Mouse (Mus musculus) MEL (cell line): ENCODE data around the gene Ddx51. TPM values are rescaled to one million over a fixed set of nuclear protein-coding genes. Genes with fewer than 3 reads are reported as not detected.
A peak's percentile ranks its signal among the peaks of the same experiment; 100 is the strongest.

Experiments
- DNase-seq: peaks from one replicate; pipeline ENCODE4 v3.0.0; 2011; ENCODE audit warnings: low read depth, low spot score
- H3K27ac ChIP-seq: 2 replicates; pipeline ENCODE4 v1.5.1; 2012; ENCODE audit warnings: low read depth, mild to moderate bottlenecking, control low read depth, low read length, moderate library complexity; ENCODE audit not compliant: control insufficient read depth
- H3K27me3 ChIP-seq, 2 experiments: fragments of 150-350 bp in 1 of 2; sonication (generic) in 1 of 2; 2 replicates each; pipeline ENCODE4 v1.6.1; 2012; ENCODE audit warnings: low read length in 2 of 2, mild to moderate bottlenecking in 2 of 2, improper control_type of control experiment in 1 of 2, moderate library complexity in 1 of 2; ENCODE audit not compliant: insufficient read depth in 2 of 2, control insufficient read depth in 1 of 2
- H3K36me3 ChIP-seq, 2 experiments: 2 replicates each; pipeline ENCODE4 v1.6.1; 2012 to 2014; ENCODE audit warnings: low read length in 2 of 2, improper control_type of control experiment in 1 of 2, inconsistent platforms in 1 of 2, mild to moderate bottlenecking in 1 of 2; ENCODE audit not compliant: insufficient read depth in 2 of 2, control insufficient read depth in 1 of 2
- H3K4me1 ChIP-seq, 2 experiments: fragments of 150-350 bp in 1 of 2; sonication (generic) in 1 of 2; 2 replicates each; pipeline ENCODE4 v1.6.1; 2012; ENCODE audit warnings: low read length in 2 of 2, improper control_type of control experiment in 1 of 2, mild to moderate bottlenecking in 1 of 2; ENCODE audit not compliant: insufficient read depth in 2 of 2, control insufficient read depth in 1 of 2
- H3K4me3 ChIP-seq, 2 experiments: fragments of 150-350 bp in 1 of 2; sonication (generic) in 1 of 2; 2 replicates each; pipeline ENCODE4 v1.5.1; 2012; ENCODE audit warnings: low read depth in 2 of 2, low read length in 2 of 2, mild to moderate bottlenecking in 2 of 2, moderate library complexity in 2 of 2, control low read depth in 1 of 2, improper control_type of control experiment in 1 of 2; ENCODE audit not compliant: control insufficient read depth in 1 of 2, insufficient read depth in 1 of 2
- H3K79me2 ChIP-seq: 2 replicates; pipeline ENCODE4 v1.6.1; 2012; ENCODE audit warnings: mild to moderate bottlenecking, low read length, moderate library complexity; ENCODE audit not compliant: control insufficient read depth, poor library complexity, insufficient read depth
- H3K9ac ChIP-seq: 2 replicates; pipeline ENCODE4 v1.6.1; 2012; ENCODE audit warnings: low read depth, mild to moderate bottlenecking, control low read depth, low read length, moderate library complexity; ENCODE audit not compliant: control insufficient read depth, poor library complexity, severe bottlenecking
- H3K9me3 ChIP-seq: fragments of 150-350 bp; sonication (generic); replicated peaks from 2 replicates; pipeline ENCODE4 v1.6.1; 2012; ENCODE audit warnings: mild to moderate bottlenecking, low read length, improper control_type of control experiment, moderate library complexity; ENCODE audit not compliant: insufficient read depth
- BHLHE40 ChIP-seq: IDR thresholded peaks from 2 replicates; pipeline ENCODE4 v1.6.1; 2012; ENCODE audit warnings: low read depth, mild to moderate bottlenecking, inconsistent platforms, low read length, improper control_type of control experiment, borderline replicate concordance
- CHD1 ChIP-seq: IDR thresholded peaks from 2 replicates; pipeline ENCODE4 v1.6.1; 2012; ENCODE audit warnings: low read depth, mild to moderate bottlenecking, inconsistent platforms, low read length, improper control_type of control experiment
- CHD2 ChIP-seq: IDR thresholded peaks from 2 replicates; pipeline ENCODE4 v1.6.1; 2011; ENCODE audit warnings: low read length, improper control_type of control experiment
- CTCF ChIP-seq, 3 experiments: IDR thresholded peaks in 2 of 3; conservative IDR thresholded peaks in 1 of 3; 2 replicates each; pipeline ENCODE4 v1.5.1; 2011 to 2012; ENCODE audit warnings: low read length in 3 of 3, low read depth in 2 of 3, mild to moderate bottlenecking in 2 of 3, improper control_type of control experiment in 1 of 3, inconsistent platforms in 1 of 3, mixed read lengths in 1 of 3, moderate library complexity in 1 of 3; ENCODE audit not compliant: control insufficient read depth in 1 of 3, insufficient read depth in 1 of 3, poor library complexity in 1 of 3, severe bottlenecking in 1 of 3
- E2F4 ChIP-seq: IDR thresholded peaks from 2 replicates; pipeline ENCODE4 v1.6.1; 2011; ENCODE audit warnings: low read depth, low read length, improper control_type of control experiment, borderline replicate concordance
- ELF1 ChIP-seq: IDR thresholded peaks from 2 replicates; pipeline ENCODE4 v1.6.1; 2014; ENCODE audit warnings: low read depth, mild to moderate bottlenecking, inconsistent platforms, low read length, improper control_type of control experiment, moderate library complexity
- EP300 ChIP-seq, 2 experiments: IDR thresholded peaks; 2 replicates each; pipeline ENCODE4 v1.6.1; 2011; ENCODE audit warnings: improper control_type of control experiment in 2 of 2, low read length in 2 of 2, low read depth in 1 of 2, mild to moderate bottlenecking in 1 of 2
- ETS1 ChIP-seq: IDR thresholded peaks from 2 replicates; pipeline ENCODE4 v1.6.1; 2012; ENCODE audit warnings: low read depth, mild to moderate bottlenecking, inconsistent platforms, low read length, improper control_type of control experiment, moderate library complexity
- GABPA ChIP-seq: IDR thresholded peaks from 2 replicates; pipeline ENCODE4 v1.6.1; 2012; ENCODE audit warnings: low read depth, mild to moderate bottlenecking, inconsistent platforms, low read length, improper control_type of control experiment, moderate library complexity
- GATA1 ChIP-seq: IDR thresholded peaks from 2 replicates; pipeline ENCODE4 v1.6.1; 2011; ENCODE audit warnings: low read depth, low read length, improper control_type of control experiment
- HCFC1 ChIP-seq: IDR thresholded peaks from 2 replicates; pipeline ENCODE4 v1.6.1; 2012; ENCODE audit warnings: low read depth, mild to moderate bottlenecking, inconsistent platforms, low read length, improper control_type of control experiment, moderate library complexity
- JUND ChIP-seq: IDR thresholded peaks from 2 replicates; pipeline ENCODE4 v1.6.1; 2011; ENCODE audit warnings: low read depth, mild to moderate bottlenecking, improper control_type of control experiment, low read length
- MAFK ChIP-seq: IDR thresholded peaks from 2 replicates; pipeline ENCODE4 v1.6.1; 2011; ENCODE audit warnings: low read depth, mild to moderate bottlenecking, low read length, improper control_type of control experiment, borderline replicate concordance
- MAX ChIP-seq: IDR thresholded peaks from 2 replicates; pipeline ENCODE4 v1.6.1; 2011; ENCODE audit warnings: low read length, improper control_type of control experiment
- MAZ ChIP-seq: IDR thresholded peaks from 2 replicates; pipeline ENCODE4 v1.6.1; 2012; ENCODE audit warnings: low read depth, mild to moderate bottlenecking, inconsistent platforms, low read length, improper control_type of control experiment
- MEF2A ChIP-seq: IDR thresholded peaks from 2 replicates; pipeline ENCODE4 v1.6.1; 2014; ENCODE audit warnings: low read depth, mild to moderate bottlenecking, inconsistent platforms, low read length, improper control_type of control experiment; ENCODE audit not compliant: poor library complexity, insufficient replicate concordance, severe bottlenecking; ENCODE audit errors: extremely low read depth
- MXI1 ChIP-seq: IDR thresholded peaks from 2 replicates; pipeline ENCODE4 v1.6.1; 2011; ENCODE audit warnings: mild to moderate bottlenecking, low read depth, low read length, improper control_type of control experiment
- MYB ChIP-seq: IDR thresholded peaks from 2 replicates; pipeline ENCODE4 v1.6.1; 2011; ENCODE audit warnings: mild to moderate bottlenecking, low read depth, low read length, improper control_type of control experiment
- MYC ChIP-seq: IDR thresholded peaks from 2 replicates; pipeline ENCODE4 v1.6.1; 2011; ENCODE audit warnings: low read depth, mild to moderate bottlenecking, low read length, improper control_type of control experiment, moderate library complexity
- NELFE ChIP-seq: IDR thresholded peaks from 2 replicates; pipeline ENCODE4 v1.6.1; 2011; ENCODE audit warnings: low read depth, low read length, improper control_type of control experiment
- NRF1 ChIP-seq: IDR thresholded peaks from 2 replicates; pipeline ENCODE4 v1.6.1; 2014; ENCODE audit warnings: low read depth, mild to moderate bottlenecking, inconsistent platforms, low read length, improper control_type of control experiment, moderate library complexity; ENCODE audit not compliant: poor library complexity, insufficient read depth, severe bottlenecking
- POLR2AphosphoS2 ChIP-seq: IDR thresholded peaks from 2 replicates; pipeline ENCODE4 v1.6.1; 2011; ENCODE audit warnings: low read length, improper control_type of control experiment
- POLR2AphosphoS5 ChIP-seq: IDR thresholded peaks from 2 replicates; pipeline ENCODE4 v1.6.1; 2012; ENCODE audit warnings: low read depth, borderline replicate concordance, mild to moderate bottlenecking, inconsistent platforms, low read length, moderate library complexity, mixed read lengths
- RAD21 ChIP-seq: IDR thresholded peaks from 2 replicates; pipeline ENCODE4 v1.6.1; 2011; ENCODE audit warnings: mild to moderate bottlenecking, low read depth, low read length, improper control_type of control experiment
- RCOR1 ChIP-seq: IDR thresholded peaks from 2 replicates; pipeline ENCODE4 v1.6.1; 2012; ENCODE audit warnings: low read depth, mild to moderate bottlenecking, inconsistent platforms, low read length, improper control_type of control experiment
- SIN3A ChIP-seq: IDR thresholded peaks from 2 replicates; pipeline ENCODE4 v1.6.1; 2012; ENCODE audit warnings: low read length, improper control_type of control experiment, inconsistent platforms
- SMC3 ChIP-seq: IDR thresholded peaks from 2 replicates; pipeline ENCODE4 v1.6.1; 2011; ENCODE audit warnings: low read depth, low read length, improper control_type of control experiment
- TAL1 ChIP-seq: IDR thresholded peaks from 2 replicates; pipeline ENCODE4 v1.6.1; 2012; ENCODE audit warnings: mild to moderate bottlenecking, inconsistent platforms, low read length, moderate library complexity, mixed read lengths
- TBP ChIP-seq: IDR thresholded peaks from 2 replicates; pipeline ENCODE4 v1.8.0; 2011; ENCODE audit warnings: low read depth, low read length, improper control_type of control experiment
- TCF12 ChIP-seq: IDR thresholded peaks from 2 replicates; pipeline ENCODE4 v1.6.1; 2014; ENCODE audit warnings: low read depth, mild to moderate bottlenecking, inconsistent platforms, low read length, improper control_type of control experiment, moderate library complexity
- UBTF ChIP-seq: IDR thresholded peaks from 2 replicates; pipeline ENCODE4 v1.6.1; 2012; ENCODE audit warnings: low read depth, mild to moderate bottlenecking, inconsistent platforms, low read length, improper control_type of control experiment, moderate library complexity, borderline replicate concordance; ENCODE audit not compliant: insufficient read depth
- USF2 ChIP-seq, 2 experiments: IDR thresholded peaks; 2 replicates each; pipeline ENCODE4 v1.6.1; 2011 to 2012; ENCODE audit warnings: improper control_type of control experiment in 2 of 2, low read length in 2 of 2, borderline replicate concordance in 1 of 2, inconsistent platforms in 1 of 2, low read depth in 1 of 2, mild to moderate bottlenecking in 1 of 2; ENCODE audit not compliant: insufficient read depth in 1 of 2
- ZC3H11A ChIP-seq: IDR thresholded peaks from 2 replicates; pipeline ENCODE4 v1.6.1; 2012; ENCODE audit warnings: low read depth, mild to moderate bottlenecking, inconsistent platforms, low read length, improper control_type of control experiment
- ZKSCAN1 ChIP-seq: IDR thresholded peaks from 2 replicates; pipeline ENCODE4 v1.6.1; 2012; ENCODE audit warnings: low read depth, mild to moderate bottlenecking, inconsistent platforms, low read length, improper control_type of control experiment, moderate library complexity
- polyA plus RNA-seq, 2 experiments: library from polyadenylated mRNA; stranded (reverse) in 1 of 2; unstranded in 1 of 2; fragments of >175 nt in 1 of 2; fragments of >200 nt in 1 of 2; gene quantifications; 2 replicates each; pipeline versions ENCODE4 v1.2.1 to v1.2.4; 2012; ENCODE audit warnings: low replicate concordance in 2 of 2, low read depth in 1 of 2; ENCODE audit not compliant: insufficient read length in 2 of 2, insufficient read depth in 1 of 2, missing spikeins in 1 of 2
- total RNA-seq: library from RNA; depleted of rRNA; stranded (reverse); fragments of 300-350 nt; gene quantifications from 2 replicates; pipeline ENCODE4 v1.2.3, GENCODE M21; 2012; rRNA removed

The Ddx51 gene
- 11.6 and 16.3 TPM in 2 replicates for total RNA-seq
- 100 to 1,000 TPM in 1 of 2 experiments, 10 to 100 TPM in 1; 52.9 to 285 TPM for polyA plus RNA-seq

GRCm38 (mm10) chr5:110652719-110653648 lies at the start of gene Ddx51, which contains the start of gene Noc4l:
Ddx51 (plus strand) TSS chr5:110653451.
Noc4l (minus strand) TSS chr5:110653417.
- Histone ChIP-seq H3K9me3 (no peaks in the 10 kb centered on the region), H3K79me2 (peaks cover 30% of the 10 kb centered on the region), H3K27ac (0 out of 2 replicates have a peak within 1 kb of the TSS, but pooled peaks have one; percentile 12), H3K4me3 (peak within 1 kb of the TSS; percentile 75 to 91), H3K9ac (peak within 1 kb of the TSS; percentile 88), H3K4me1 (peaks cover 0 to 11% of the 10 kb centered on the region in 2 experiments; a peak in 2 of 4 replicates), H3K36me3 (peaks cover 5 to 10% of the 10 kb centered on the region in 2 experiments), H3K27me3 (no peaks in the 10 kb centered on the region)
- peak; percentile 97 for DNase-seq
- TF ChIP-seq MXI1: peak; percentile 99
- no peak for TF ChIP-seq RCOR1
- peak; percentile 50; the same call in 1 of the 2 replicates for TF ChIP-seq ETS1
- TF ChIP-seq GATA1: no peak
- peak; percentile 89 for TF ChIP-seq NELFE
- no peak for TF ChIP-seq CHD2
- TF ChIP-seq MAFK: no peak
- no peak for TF ChIP-seq POLR2AphosphoS5
- TF ChIP-seq MEF2A: no peak
- peak; percentile 91 for TF ChIP-seq MAX
- TF ChIP-seq RAD21: no peak
- peak; percentile 97 for TF ChIP-seq SIN3A
- TF ChIP-seq BHLHE40: no peak; the same call in 1 of the 2 replicates
- peak; percentile 72 for TF ChIP-seq POLR2AphosphoS2
- TF ChIP-seq ELF1: peak; percentile 82
- TF ChIP-seq SMC3: no peak
- TF ChIP-seq MYC: peak; percentile 86
- no peak for TF ChIP-seq USF2 (IDR thresholded peaks at IDR 0.05; ENCODE audit: borderline replicate concordance in 1 of 2, insufficient read depth in 1 of 2, low read depth in 1 of 2, low read length in 2 of 2)
- no peak for TF ChIP-seq E2F4
- no peak for TF ChIP-seq EP300 (IDR thresholded peaks at IDR 0.05; ENCODE audit: low read depth in 1 of 2, low read length in 2 of 2)
- peak; percentile 68 for TF ChIP-seq TCF12
- no peak for TF ChIP-seq ZKSCAN1
- peak; percentile 31; the same call in 1 of the 2 replicates for TF ChIP-seq GABPA
- no peak for TF ChIP-seq CTCF (IDR thresholded peaks at IDR 0.05 in 2 of 3, conservative IDR thresholded peaks at IDR 0.05 in 1 of 3; ENCODE audit: control insufficient read depth in 1 of 3, insufficient read depth in 1 of 3, low read depth in 2 of 3, low read length in 3 of 3, poor library complexity in 1 of 3, severe bottlenecking in 1 of 3)
- peak; percentile 94 for TF ChIP-seq HCFC1
- TF ChIP-seq NRF1: no peak
- no peak for TF ChIP-seq JUND
- peak; percentile 55; the same call in 1 of the 2 replicates for TF ChIP-seq ZC3H11A
- TF ChIP-seq CHD1: no peak
- no peak for TF ChIP-seq MYB
- TF ChIP-seq TBP: peak; percentile 70; the same call in 1 of the 2 replicates
- TF ChIP-seq TAL1: no peak
- TF ChIP-seq UBTF: no peak
- TF ChIP-seq MAZ: peak; percentile 88; the same call in 1 of the 2 replicates
